Mouse (Mus musculus) hindbrain, embryonic 11.5 days (tissue): ENCODE measurements at regions not wholly inside any gene's neighbourhood (a gene's known extent, or its start where the extent isn't known, plus 50 kb on each side); places are given as distances from the start of the nearest gene placed in this dataset.

Experiments
- ATAC-seq: fragments of 200-750 bp; cut with Nextera tagmentation; 2 replicates; pipeline ENCODE4 v1.8.0; 2017; ENCODE audit warnings: mild to moderate bottlenecking, moderate TSS enrichment, moderate library complexity; ENCODE audit not compliant: low FRiP score
- DNase-seq: peaks from one replicate; pipeline ENCODE4 v3.0.0-alpha.2; 2015; ENCODE audit warnings: low spot score
- H3K27ac ChIP-seq: fragments of 300-500 bp; sonication (generic); 2 replicates; pipeline ENCODE4 v1.5.1; 2014; ENCODE audit warnings: mild to moderate bottlenecking, low read depth, low read length
- H3K27me3 ChIP-seq: fragments of 300-500 bp; sonication (generic); 2 replicates; pipeline ENCODE4 v1.6.1; 2014; ENCODE audit warnings: mild to moderate bottlenecking, low read length, moderate library complexity, mixed read lengths; ENCODE audit not compliant: control insufficient read depth, insufficient read depth
- H3K36me3 ChIP-seq: fragments of 300-500 bp; sonication (generic); 2 replicates; pipeline ENCODE4 v1.6.1; 2014; ENCODE audit warnings: mild to moderate bottlenecking, low read length, moderate library complexity, mixed read lengths; ENCODE audit not compliant: control insufficient read depth, insufficient read depth
- H3K4me1 ChIP-seq: fragments of 300-500 bp; sonication (generic); replicated peaks from 2 replicates; pipeline ENCODE4 v1.6.1; 2014; ENCODE audit warnings: low read length, mixed read lengths; ENCODE audit not compliant: control insufficient read depth, insufficient read depth
- H3K4me2 ChIP-seq: fragments of 300-500 bp; sonication (generic); replicated peaks from 2 replicates; pipeline ENCODE4 v1.6.1; 2014; ENCODE audit warnings: mild to moderate bottlenecking, low read depth, low read length
- H3K4me3 ChIP-seq: fragments of 300-500 bp; sonication (generic); 2 replicates; pipeline ENCODE4 v1.5.1; 2014; ENCODE audit warnings: low read depth, low read length
- H3K9ac ChIP-seq: fragments of 300-500 bp; sonication (generic); 2 replicates; pipeline ENCODE4 v1.6.1; 2014; ENCODE audit warnings: low read depth, low read length
- H3K9me3 ChIP-seq: fragments of 300-500 bp; sonication (generic); 2 replicates; pipeline ENCODE4 v1.6.1; 2016; ENCODE audit warnings: low read length; ENCODE audit not compliant: control insufficient read depth
- WGBS: fragments of 180-500 bp; shearing (Covaris S2); extraction: QIAGEN DNeasy Blood & Tissue Kit; methylation state at CpG from one replicate; pipeline ENCODE4 v1.1.7; 2014; 5-methylcytosine and 5-hydroxymethylcytosine counted together

GRCm38 (mm10) chr6:31011407-31012020, 52.6 kb upstream of the Klf14 start:
- H3K4me2 ChIP-seq: no peak overlapping the region
- no peaks in the 10 kb centered on the region for H3K4me1 ChIP-seq
- H3K27ac ChIP-seq: no peak overlapping the region
- ATAC-seq (no peak), DNase-seq (peak; percentile 22)
- no peaks in the 10 kb centered on the region for H3K9me3 ChIP-seq
- no peak overlapping the region for H3K9ac ChIP-seq
- WGBS: 59% methylated on average over 4 of the region's 4 CpGs
- H3K36me3 ChIP-seq: no peaks in the 10 kb centered on the region
- no peaks in the 10 kb centered on the region for H3K27me3 ChIP-seq
- no peak overlapping the region for H3K4me3 ChIP-seq

GRCm38 (mm10) chr6:31016566-31016965, 57.7 kb upstream of the Klf14 start:
- no peak overlapping the region for H3K4me3 ChIP-seq
- WGBS: 85% methylated on average over 7 of the region's 7 CpGs
- H3K9me3 ChIP-seq: no peaks in the 10 kb centered on the region
- no peak overlapping the region for H3K4me2 ChIP-seq
- DNase-seq: no peak
- H3K4me1 ChIP-seq: no peaks in the 10 kb centered on the region
- no peak for ATAC-seq
- no peak overlapping the region for H3K9ac ChIP-seq
- no peaks in the 10 kb centered on the region for H3K27me3 ChIP-seq
- H3K27ac ChIP-seq: no peak overlapping the region
- H3K36me3 ChIP-seq: no peaks in the 10 kb centered on the region

GRCm38 (mm10) chr6:31021776-31022175, 62.9 kb upstream of the Klf14 start:
- Histone ChIP-seq H3K36me3 (no peaks in the 10 kb centered on the region), H3K27ac (no peak overlapping the region), H3K4me3 (no peak overlapping the region), H3K4me1 (no peaks in the 10 kb centered on the region), H3K4me2 (no peak overlapping the region), H3K9ac (no peak overlapping the region), H3K27me3 (no peaks in the 10 kb centered on the region), H3K9me3 (no peaks in the 10 kb centered on the region)
- no peak for DNase-seq
- ATAC-seq: no peak
- 88% methylated on average over 5 of the region's 5 CpGs for WGBS

GRCm38 (mm10) chr6:31029777-31030176, 70.9 kb upstream of the Klf14 start:
- H3K4me1 ChIP-seq: no peaks in the 10 kb centered on the region; the same call in 1 of the 2 replicates
- ATAC-seq (no peak), DNase-seq (no peak)
- 90% methylated on average over 9 of the region's 9 CpGs for WGBS
- no peaks in the 10 kb centered on the region for H3K36me3 ChIP-seq
- no peaks in the 10 kb centered on the region for H3K9me3 ChIP-seq
- no peak overlapping the region for H3K4me3 ChIP-seq
- H3K4me2 ChIP-seq: no peak overlapping the region
- H3K27me3 ChIP-seq: no peaks in the 10 kb centered on the region
- H3K9ac ChIP-seq: no peak overlapping the region
- H3K27ac ChIP-seq: no peak overlapping the region

- no peaks in the 10 kb centered on the region; the same call in 1 of the 2 replicates for H3K4me1 ChIP-seq
- H3K36me3 ChIP-seq: no peaks in the 10 kb centered on the region
- no peak overlapping the region for H3K4me3 ChIP-seq
- ATAC-seq (no peak), DNase-seq (no peak)
- no peak overlapping the region for H3K9ac ChIP-seq
- no peak overlapping the region for H3K27ac ChIP-seq
- no peaks in the 10 kb centered on the region for H3K9me3 ChIP-seq
- no peak overlapping the region for H3K4me2 ChIP-seq
- 91% methylated on average over 7 of the region's 7 CpGs for WGBS
- H3K27me3 ChIP-seq: no peaks in the 10 kb centered on the region
Observed at GRCm38 (mm10) chr6:31031022-31031421, 72.1 kb upstream of the Klf14 start.

GRCm38 (mm10) chr6:31032147-31032546, 73.3 kb upstream of the Klf14 start:
- ATAC-seq: no peak
- WGBS: 79% methylated on average over 4 of the region's 4 CpGs
- no peak for DNase-seq

GRCm38 (mm10) chr6:31032980-31033608, 74.2 kb upstream of the Klf14 start:
- Histone ChIP-seq H3K27ac (no peak overlapping the region), H3K4me1 (no peaks in the 10 kb centered on the region; the same call in 1 of the 2 replicates), H3K36me3 (no peaks in the 10 kb centered on the region), H3K4me3 (no peak overlapping the region), H3K4me2 (no peak overlapping the region), H3K9me3 (no peaks in the 10 kb centered on the region), H3K9ac (no peak overlapping the region), H3K27me3 (no peaks in the 10 kb centered on the region)
- ATAC-seq (peak; percentile 73), DNase-seq (peak; percentile 85)
- 13% methylated on average over 12 of the region's 12 CpGs for WGBS

More at GRCm38 (mm10) chr6:31032147-31032546, 73.3 kb upstream of the Klf14 start:
- Histone ChIP-seq H3K9ac (no peak overlapping the region), H3K27ac (no peak overlapping the region), H3K27me3 (no peaks in the 10 kb centered on the region), H3K4me1 (no peaks in the 10 kb centered on the region; the same call in 1 of the 2 replicates), H3K4me2 (no peak overlapping the region), H3K9me3 (no peaks in the 10 kb centered on the region), H3K4me3 (no peak overlapping the region), H3K36me3 (no peaks in the 10 kb centered on the region)

GRCm38 (mm10) chr6:31034796-31035195, 75.9 kb upstream of the Klf14 start:
- Histone ChIP-seq H3K27me3 (no peaks in the 10 kb centered on the region), H3K9me3 (no peaks in the 10 kb centered on the region), H3K4me1 (no peaks in the 10 kb centered on the region; the same call in 1 of the 2 replicates), H3K4me3 (no peak overlapping the region), H3K36me3 (no peaks in the 10 kb centered on the region), H3K27ac (no peak overlapping the region), H3K4me2 (no peak overlapping the region), H3K9ac (no peak overlapping the region)
- no peak for ATAC-seq
- no peak for DNase-seq
- 67% methylated on average over 10 of the region's 10 CpGs for WGBS

GRCm38 (mm10) chr6:31037801-31038395, 79.0 kb upstream of the Klf14 start:
- ATAC-seq: no peak
- Histone ChIP-seq H3K36me3 (no peaks in the 10 kb centered on the region), H3K4me3 (no peak overlapping the region), H3K9me3 (no peaks in the 10 kb centered on the region), H3K27ac (no peak overlapping the region), H3K27me3 (no peaks in the 10 kb centered on the region), H3K4me2 (no peak overlapping the region), H3K4me1 (no peaks in the 10 kb centered on the region; the same call in 1 of the 2 replicates), H3K9ac (no peak overlapping the region)
- no peak for DNase-seq
- 75% methylated on average over 20 of the region's 20 CpGs for WGBS
